Mouse (Mus musculus) heart, postnatal 0 days (tissue): ENCODE data around the gene Ulk3.

Experiments used
- CTCF ChIP-seq: IDR thresholded peaks from 2 replicates; pipeline ENCODE4 v1.5.1; 2016; ENCODE audit warnings: antibody characterized with exemption, control low read depth, low read depth
- EP300 ChIP-seq: IDR thresholded peaks from 2 replicates; pipeline ENCODE4 v1.6.1; 2016; ENCODE audit warnings: antibody characterized with exemption, low read depth

- TF ChIP-seq CTCF (peak; percentile 74), EP300 (no peak)
Observed at GRCm38 (mm10) chr9:57644944-57645893, 56.0 kb downstream of the Ulk3 start.
